Mouse (Mus musculus) layer of hippocampus, postnatal 14 days (tissue): ENCODE measurements around the gene Clasp2. TPM values are rescaled to one million over a fixed set of nuclear protein-coding genes. Genes with fewer than 3 reads are reported as not detected.
"Not testable (repeated sequence)": the region's sequence is repeated elsewhere in the genome, so short reads cannot be mapped to it uniquely, and the experiment has no call there.

Experiments
- DNase-seq, 2 experiments: peaks; one replicate each; pipeline ENCODE4 v3.0.0; 2021 to 2022; ENCODE audit warnings: low spot score in 2 of 2, mixed read lengths in 1 of 2
- long read RNA-seq, 2 experiments: library from polyadenylated mRNA; stranded (forward); transcript quantifications; one replicate each; pipeline ENCODE4 v2.0.0; 2021
- total RNA-seq, 2 experiments: library from RNA; stranded (reverse); gene quantifications; 2 replicates each; pipeline ENCODE4 v1.2.3; 2021

Clasp2 gene
- 100 to 1,000 TPM; 254 to 274 TPM for total RNA-seq
- long read RNA-seq, experiment 1, partial matches to known transcripts, result 13 of 22 reads
- long read RNA-seq, experiment 1, other reads (novel, unspliced or antisense), result 9 of 22 reads
- long read RNA-seq, experiment 2, partial matches to known transcripts, result 14 of 25 reads
- long read RNA-seq, experiment 2, other reads (novel, unspliced or antisense), result 11 of 25 reads

DNA sequence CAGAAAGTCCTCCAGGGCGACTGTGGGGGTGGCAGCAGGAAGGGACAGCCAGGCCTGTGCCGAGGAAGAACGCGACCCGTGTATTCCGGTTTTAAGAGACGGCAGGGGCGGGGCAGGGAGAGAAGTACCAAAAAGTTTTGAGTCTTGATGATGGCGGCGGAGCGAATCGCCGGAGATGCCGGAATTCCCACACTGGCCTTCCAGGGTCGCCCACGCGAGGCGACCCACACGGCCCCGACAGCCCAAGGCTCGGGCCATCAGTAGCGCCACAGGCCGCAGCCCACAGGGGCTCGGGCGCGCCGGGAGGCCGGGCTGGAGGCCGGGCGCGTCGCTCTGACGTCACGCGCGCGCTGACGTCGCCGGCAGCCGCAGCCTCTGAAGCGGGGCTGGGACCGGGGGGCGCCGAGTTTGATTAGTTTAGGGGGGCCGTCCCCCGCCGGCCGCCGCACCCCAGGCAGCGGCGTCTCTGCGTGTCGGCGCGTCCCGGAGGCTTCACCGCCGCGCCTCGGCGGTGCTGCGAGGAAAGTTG lies at the start of gene Clasp2:
Clasp2 (plus strand) TSS at position 366 of the 529 bp plus-strand sequence.
- peak; percentile 62 to 80 for DNase-seq

DNA sequence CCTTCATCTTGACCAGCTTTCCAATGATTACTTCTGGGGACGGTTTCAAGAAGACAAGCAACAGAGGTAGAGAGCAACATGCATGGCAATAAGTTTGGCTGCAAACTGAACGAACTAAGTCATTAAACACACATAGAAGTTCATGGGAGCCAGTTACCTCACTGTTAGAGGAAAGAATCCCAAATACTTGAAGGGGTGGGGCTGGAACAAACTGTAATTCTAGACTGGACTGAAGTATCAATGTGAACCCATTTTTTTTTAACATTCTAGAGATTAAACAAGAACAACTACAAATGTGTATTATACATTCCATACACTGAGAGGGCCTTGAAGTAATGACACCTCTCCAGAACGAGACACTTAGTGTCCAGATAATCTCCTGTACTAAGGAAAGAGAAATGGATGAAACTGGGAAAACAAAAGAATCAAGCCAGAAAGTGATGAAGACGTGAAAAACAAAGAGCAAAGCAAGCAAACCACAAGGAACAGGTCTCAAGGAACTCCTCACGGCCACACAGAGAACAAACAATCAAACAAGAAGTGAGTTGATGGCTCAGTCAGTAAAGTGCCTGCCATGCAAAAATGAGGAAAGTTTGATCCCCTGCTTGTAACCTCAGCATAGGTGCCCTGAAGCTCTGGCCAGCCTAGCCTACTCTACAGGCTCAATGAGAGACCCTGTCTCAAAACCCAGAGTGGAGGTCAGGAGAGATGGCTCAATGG lies 39.7 kb upstream of the Clasp2 start:
- DNase-seq, result no peak

DNA sequence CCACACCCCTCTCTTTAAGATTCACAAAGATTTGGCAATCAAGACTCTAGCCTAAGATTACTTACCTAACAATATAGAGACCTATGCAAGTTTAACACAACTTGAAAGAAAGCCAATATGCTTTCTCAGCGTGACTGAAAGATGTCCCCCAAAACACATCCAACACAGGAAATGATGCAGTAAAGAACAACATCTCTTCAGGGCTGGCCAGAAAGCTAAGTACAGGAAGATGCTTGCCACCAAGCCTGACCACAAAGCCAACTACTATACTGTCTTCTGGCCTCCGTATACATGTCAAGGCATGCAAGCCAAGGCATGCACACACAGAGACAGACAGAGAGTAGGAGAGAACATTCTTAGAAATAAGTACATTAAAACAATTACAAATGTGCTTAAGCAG lies 35.2 kb upstream of the Clasp2 start:
- DNase-seq, result no peak

DNA sequence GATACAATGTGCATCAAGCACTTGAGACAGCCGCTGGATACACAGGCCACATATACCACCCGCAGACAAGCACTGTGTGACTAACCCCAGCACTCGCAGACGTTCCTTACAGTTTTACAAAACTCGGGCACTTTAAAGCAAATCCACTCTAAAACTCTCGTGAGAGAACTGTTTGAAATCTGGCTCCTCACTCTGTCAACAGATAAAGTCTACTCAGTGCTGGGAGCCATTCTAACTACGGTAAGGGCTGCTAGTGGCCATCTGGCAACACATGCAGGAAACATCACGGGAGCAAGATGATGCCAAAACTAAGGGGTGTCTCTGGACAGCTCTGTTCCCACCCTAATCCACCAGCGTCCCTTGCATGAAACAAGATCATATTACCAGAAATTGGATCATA lies 34.4 kb upstream of the Clasp2 start:
- no peak for DNase-seq

DNA sequence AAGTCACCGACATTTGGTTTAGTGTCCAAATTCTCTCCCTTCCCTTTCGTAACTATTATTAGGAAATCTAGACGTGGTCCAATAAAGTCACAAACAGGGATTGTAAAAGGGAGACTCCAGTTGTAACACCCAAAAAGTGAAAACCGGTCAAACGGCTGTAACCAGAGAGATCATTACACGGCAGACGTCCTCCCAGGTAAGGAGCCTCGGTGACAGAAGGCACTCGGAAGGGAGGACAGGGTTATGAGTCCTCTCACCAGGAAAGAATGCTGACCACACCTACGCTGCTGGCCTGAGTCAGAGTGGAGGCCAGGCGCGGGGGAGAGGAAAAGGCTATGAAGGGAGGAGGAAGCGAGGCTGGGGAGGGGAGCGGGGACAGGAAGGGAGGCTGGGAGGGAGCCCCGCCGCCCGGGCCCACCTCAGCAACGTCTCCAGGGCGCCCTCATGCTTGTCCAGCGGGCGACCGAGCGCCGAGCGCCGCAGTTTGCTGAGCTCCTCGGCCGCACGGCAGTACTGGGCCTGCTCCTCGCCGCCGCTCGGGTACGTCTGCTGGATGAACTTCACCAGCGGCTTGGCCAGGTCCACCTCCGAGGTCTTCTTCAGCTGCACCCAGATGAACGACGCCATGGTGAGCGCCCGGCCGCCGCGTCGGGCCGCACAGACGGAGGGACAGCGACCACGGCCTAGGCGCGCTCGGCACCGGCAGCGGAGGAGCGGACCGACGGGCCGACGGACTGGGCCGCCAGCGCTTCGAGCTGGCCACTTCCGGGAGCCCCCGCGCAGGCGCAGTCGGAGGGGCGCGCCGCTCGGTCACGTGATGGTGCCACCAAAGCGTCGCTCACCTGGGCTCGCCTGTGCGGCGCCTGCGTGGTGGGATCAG lies 33.6 kb upstream of the Clasp2 start, which contains the start of gene Pdcd6ip:
Pdcd6ip (minus strand) TSS at position 779 of the 880 bp plus-strand sequence.
- DNase-seq, result peak; percentile 93

DNA sequence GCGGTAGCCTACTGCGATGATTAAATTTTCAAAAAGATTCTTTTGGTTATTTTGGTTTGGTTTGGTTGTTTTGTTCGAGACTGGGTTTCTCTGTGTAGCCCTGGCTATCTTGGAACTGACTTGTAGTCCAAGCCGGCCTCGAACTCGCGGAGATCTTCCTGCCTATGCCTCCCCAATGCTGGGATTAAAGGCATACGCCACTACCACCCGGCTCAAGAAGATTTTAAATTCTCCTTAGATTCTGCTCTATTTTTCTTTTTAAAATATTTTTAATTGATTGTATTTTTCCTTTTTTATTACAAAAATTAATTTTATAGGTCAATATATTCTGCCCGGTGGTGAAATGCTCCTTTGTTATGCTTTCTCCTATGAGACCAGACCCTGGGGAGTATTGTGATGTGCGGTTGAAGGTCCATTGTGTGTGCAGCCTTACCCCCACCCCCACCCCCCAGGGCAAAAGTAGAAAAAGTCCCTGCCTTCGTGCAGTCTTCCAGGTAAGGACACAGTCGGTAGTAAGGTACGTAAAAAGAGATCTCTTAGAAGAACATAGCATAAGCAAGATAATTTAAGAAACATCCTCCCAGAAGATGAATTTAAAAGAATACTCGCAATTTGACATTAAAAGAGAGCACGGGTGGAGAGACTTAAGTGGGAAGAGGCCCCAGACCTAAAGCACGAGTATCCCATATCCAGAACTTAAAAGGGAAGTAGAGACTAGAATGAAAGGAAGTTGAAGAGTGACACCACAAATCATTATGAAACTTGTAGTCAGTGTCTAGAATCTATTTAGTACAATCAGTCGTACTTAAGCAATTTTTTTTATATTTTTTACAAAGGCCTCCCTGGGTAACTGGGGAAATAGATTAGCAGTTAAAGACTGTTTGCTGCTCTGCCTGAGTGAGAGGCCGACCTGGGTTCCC lies 32.7 kb upstream of the Clasp2 start:
- no peak for DNase-seq

DNA sequence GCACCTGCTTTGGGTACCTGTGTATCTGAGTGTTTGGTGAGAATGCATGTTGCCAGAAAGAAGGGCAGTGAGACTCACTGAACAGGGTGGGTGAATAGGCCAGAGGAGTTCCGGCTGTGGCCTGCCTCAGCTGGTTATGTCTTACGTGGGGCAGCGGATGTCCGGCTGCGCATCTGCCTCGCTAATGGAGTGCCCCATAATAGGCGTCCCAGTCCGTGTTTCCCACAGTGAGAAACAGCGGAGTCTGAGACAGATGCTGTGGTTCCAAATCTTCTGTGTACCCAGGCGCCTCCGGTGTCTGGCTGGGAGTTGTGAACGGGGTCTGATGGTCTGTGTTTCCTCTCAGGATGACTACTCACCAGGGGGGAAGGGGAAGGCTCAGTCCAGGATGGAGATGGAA lies 30.4 kb upstream of the Clasp2 start:
- no peak for DNase-seq

DNA sequence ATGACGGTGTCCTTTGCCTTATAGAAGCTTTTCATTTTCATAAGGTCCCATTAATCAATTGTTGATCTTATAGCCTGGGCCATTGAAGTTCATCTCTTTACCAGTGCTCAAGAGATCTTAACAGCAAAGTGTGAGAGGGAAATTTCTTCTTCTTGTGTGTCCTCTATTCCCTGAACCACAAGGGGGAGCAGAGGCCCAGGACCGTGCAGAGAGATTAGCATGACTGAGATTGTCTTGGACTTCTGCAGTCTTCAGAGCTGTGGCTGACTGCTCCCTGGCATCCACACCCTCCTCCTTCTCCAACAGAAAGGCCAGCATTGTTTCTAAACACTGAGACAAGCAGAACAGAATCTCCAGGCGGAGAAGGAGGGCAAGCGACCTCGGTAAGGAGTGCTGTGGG lies 22.2 kb upstream of the Clasp2 start:
- peak in 1 of 2 experiments; percentile 58 for DNase-seq

DNA sequence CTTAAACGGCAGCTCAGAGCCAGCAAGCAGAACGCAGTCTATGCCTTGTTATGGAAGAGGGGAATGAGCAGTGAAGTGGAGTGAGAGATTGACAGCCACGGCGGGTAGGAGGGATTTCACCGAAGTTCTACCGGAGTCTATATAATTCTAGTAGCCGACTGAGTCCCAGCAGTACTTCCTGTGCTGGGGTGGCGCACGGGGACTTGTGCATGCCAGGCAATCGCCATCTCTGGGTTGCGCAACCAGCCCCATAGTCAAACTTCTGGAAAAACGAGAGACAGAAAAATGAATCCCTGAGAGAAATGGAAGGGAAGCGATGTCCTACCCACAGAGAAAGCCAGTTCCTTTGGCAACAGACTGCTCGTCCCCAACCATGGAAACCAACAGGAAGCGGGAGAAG lies 16.6 kb upstream of the Clasp2 start:
- no peak for DNase-seq

DNA sequence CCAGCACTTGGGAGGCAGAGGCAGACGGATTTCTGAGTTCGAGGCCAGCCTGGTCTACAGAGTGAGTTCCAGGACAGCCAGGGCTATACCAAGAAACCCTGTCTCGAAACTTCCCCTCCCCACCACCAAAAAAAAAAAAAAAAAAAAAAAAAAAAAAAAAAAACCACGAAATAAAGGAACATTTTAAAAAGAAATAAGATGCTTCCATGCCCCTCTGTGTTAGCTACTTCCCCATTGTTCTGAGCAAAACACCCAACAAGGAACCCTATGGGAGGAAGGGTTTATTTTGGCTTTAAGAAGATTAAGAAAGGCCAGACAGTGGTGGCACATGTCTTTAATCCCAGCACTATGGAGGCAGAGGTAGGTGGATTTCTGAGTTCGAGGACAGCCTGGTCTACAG lies 15.7 kb upstream of the Clasp2 start:
- not testable (repeated sequence) for DNase-seq

DNA sequence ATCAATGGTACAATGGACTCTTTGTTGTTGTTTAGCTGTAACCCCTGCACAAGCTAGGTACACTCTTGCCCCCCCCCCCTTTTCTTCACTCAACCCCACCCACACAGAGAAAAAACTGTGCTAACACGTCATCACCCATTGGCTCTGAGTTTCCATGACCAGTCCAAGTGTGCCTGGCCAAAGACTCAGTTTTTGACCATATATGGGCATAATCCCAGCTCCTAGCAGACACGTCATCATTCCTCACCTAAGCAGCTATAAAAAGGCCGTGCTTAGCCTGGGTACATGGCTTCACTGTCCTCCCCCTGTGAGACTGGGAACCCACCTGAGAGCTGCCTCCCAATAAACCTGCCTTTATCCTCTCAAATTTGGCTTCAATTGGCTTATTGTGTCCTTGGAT lies 15.1 kb upstream of the Clasp2 start:
- DNase-seq, result no peak

DNA sequence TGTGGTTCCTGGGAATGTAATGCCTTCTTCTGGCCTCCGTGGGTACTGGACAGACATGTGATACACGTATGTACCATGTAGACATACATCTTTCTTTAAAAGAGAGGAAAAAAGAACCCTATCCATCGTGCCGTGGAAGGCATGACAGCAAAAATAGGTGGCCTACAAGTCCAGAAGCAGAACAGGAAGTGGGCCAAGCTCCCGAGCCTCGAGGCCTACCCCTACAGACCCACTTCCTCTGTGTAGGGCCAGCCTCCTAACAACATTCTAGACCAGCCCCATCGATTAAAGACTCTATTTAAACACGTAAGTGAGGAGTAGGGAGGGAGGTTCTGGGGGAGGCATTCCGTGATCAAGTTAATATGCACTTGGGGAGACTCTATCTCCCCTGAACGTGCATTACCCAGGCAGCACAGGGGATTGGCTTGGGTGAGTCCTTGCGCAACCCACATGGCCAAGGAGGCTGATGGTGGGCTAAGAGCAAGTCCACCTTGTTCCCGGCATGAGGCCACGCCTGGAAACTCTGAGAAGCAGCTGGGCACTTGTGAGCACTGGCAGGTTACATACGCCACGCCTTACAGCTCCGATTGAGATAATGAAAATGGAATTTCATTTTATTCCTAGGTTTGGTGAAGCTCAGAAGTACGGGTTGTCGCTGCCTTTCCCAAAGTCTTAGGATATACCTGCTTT lies 14.1 kb upstream of the Clasp2 start:
- no peak for DNase-seq

DNA sequence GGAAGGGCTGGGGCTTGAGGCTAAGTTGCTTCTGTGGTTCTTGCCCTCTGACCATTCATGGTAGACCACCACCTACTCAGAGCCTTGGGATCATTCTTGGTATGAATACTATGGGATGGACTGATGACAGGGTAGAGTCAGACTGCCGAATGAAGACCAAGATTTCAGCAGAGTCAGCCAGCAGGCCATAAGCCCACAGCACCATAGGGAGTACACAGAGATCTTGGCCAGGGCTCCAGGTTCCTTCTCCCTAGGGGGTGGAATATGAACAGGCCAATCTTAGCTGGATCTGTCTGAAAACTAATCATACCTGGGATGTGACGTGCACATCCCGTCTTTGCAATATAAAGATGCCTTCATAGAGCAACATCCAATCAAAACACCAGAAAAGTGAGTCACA lies 9.7 kb upstream of the Clasp2 start:
- DNase-seq, result no peak

DNA sequence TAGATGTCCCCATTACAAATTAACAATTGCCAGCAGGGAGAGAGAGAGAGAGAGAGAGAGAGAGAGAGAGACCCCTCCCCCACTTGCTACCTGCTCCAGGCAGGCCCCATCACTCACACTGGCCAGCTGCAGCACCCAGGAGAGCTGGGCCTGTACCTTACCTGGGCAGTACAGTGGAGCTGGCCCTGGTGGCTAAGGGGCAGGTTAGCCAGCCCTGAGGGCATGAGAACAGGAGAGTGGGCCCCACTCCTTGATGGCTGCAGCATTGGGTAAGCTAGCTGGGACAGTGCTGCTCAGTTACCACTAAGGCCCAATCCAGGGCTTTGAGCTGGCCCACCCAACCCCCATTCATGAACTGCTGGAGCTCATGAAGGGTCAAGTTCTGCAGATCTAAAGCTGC lies 5.4 kb upstream of the Clasp2 start:
- DNase-seq, result no peak

DNA sequence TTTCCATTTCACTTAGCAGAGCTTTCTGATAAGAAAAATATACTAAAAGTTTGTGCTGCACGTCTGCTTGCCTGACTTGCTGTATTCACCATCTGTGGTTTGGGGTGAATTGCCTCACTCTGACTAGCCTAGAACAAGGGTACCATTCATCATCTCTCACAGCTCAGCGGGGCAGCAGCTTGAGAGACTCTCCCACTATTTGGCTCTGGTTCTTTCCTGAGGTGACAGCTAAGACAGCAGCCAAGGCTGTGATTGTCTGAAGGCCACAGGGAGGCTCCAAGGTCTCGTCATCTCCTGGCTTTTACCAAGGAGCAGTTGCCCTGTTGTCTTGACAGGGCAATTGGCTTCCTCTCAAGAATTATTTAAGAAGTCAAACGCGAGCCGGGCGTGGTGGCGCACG lies 3.3 kb upstream of the Clasp2 start:
- DNase-seq, result peak in 1 of 2 experiments; percentile 51

DNA sequence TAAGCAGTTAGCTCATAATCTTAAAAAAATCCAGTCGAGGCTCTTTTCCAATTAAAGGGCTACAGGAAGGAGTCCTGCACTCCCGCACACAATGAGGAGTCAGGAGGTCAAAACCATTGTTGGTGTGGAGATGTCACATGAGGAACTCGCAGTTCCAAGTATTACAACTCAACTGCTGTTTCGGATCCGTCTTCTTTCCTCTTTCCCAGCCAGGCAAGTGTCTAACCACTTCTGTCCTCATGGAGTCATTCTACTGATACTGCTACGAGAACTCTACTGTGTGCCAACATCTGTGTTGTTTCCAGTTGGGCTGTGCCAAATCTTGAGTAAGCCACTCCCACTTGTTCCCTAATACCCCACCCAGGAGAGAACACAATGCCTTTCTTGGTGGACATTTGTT lies 2.3 kb upstream of the Clasp2 start:
- DNase-seq, result no peak

DNA sequence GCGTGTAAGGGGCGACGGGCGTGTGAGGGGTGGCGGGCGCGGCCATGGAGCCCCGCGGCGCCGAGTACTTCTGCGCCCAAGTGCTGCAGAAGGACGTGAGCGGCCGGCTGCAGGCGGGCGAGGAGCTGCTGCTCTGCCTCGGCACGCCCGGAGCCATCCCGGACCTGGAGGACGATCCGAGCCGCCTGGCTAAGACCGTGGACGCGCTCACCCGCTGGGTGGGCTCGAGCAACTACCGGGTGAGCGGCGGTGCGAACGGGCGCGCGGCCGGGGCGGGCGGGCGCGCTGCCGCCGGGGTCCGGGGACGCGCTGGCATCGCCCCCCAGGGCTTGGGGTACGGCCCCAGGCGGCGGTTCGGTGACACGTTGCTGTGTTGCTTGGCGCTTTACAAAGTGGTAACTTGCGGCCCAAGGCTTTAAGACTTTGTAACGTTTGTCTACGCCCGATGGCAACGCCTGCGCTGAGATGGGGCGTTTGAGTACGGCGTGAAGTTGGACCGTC lies 414 bp downstream of the Clasp2 start:
- DNase-seq, result peak; percentile 24 to 32

DNA sequence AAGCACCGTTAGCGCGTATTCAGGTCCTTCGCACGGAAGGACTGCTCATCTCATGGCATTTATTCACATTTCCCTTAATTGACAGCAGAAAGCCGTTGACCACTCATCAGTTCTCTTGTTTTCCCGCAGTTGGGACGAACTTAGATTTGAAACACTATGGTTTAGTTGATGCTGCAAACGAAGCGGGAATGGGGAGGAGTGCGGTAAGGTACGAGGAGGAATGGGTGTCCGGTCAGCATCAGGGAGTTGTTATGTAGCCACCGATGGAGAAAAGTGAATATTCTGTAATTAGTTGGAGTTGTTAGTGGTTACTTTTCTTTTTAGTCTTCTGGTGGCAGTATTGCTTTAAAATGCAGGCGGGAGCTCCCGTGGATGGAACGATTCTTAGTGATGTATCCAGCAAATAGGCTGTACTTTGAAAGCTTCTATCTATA lies 1.1 kb downstream of the Clasp2 start:
- DNase-seq, result peak; percentile 24 to 69

DNA sequence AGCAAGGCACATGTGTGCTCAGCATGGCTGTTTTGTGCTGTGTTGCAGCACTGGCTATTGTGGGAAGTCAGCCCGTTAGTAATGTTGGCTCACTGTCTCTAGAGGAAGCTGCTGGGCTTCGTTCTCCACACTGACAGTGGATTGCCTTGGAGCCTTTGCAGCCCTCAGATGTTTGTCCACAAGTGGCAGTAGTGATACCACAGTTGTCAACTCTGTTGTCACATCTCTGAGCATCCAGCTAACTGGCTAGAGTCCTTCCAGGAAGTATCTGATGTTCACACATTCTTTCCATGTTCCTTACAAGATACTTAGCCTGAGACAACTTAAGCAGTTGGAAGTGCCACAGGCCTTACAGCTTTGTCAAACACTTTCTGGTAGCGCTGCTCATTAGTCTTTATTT lies 2.0 kb downstream of the Clasp2 start:
- DNase-seq, result no peak

DNA sequence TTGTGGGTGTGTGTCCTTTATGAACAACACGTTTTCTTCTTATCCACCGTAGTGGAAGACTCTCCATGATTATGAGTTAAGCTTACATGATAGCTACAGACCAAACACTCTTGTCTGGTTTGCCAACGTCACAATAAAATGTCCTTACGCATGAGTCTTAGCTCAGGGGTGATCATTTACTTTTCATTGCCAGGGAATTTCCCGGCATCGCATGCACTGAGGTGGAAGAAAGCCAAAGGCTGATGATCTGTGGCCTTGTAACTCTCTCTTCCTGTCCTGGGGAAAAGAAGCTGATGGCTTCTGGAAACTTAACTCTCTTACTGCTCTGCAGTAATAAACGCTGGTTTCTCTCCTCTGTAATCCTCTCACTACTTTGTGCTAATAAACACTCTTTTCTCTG lies 8.1 kb downstream of the Clasp2 start:
- DNase-seq, result no peak
